Mouse (Mus musculus) monocyte, adult 2 months (primary cell): ENCODE measurements around the gene Nlrc5.
A peak's percentile ranks its signal among the peaks of the same experiment; 100 is the strongest.
"Not testable (repeated sequence)": the region's sequence is repeated elsewhere in the genome, so short reads cannot be mapped to it uniquely, and the experiment has no call there.

Source experiments
- DNase-seq, 2 experiments: peaks; one replicate each; pipeline ENCODE4 v3.0.0; 2022; ENCODE audit warnings: low spot score in 2 of 2, low read depth in 1 of 2

The Nlrc5 gene

GRCm38 (mm10) chr8:94433981-94434466 is at the start of gene Nlrc5:
TSS of gene Nlrc5 (plus strand) at chr8:94434356.
- DNase-seq, result peak; percentile 27 to 69

DNA sequence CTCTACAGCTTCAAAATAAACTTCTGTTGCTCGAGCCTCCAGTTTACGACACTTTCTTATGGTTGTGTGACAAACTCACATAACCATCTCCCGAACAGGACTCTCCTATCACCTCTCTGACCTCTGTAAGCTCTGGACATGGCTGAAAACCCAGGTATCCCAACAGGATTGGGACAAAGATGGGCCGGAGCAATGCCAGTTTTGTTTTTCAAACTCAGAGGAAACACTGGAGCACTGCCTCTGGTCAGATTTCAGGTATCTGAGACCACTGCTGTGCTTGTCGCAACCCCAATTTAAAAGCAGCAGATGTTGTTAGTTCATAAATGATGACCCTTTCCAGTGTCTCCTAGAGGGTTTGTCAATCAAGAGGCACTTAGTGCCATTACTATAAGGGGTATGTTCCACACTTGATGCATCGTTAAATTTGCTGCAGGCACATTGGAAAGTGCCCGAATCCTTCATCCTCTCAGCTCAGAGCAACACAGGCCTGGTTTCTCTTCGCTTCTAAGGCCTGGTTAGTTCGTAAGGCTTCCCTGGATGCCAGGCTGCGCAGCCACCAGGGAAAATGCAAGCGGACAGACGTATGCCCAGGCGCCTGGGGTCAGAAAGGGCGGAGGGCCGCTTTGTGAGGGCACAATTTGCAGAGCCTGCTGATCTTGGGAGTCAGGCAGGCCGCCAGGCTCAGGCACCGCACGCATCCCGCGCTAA is 48.5 kb upstream of the Nlrc5 start:
- no peak for DNase-seq

GRCm38 (mm10) chr8:94386214-94387026 is 47.7 kb upstream of the Nlrc5 start, which contains the start of gene Herpud1:
TSS of gene Herpud1 (plus strand) at chr8:94386438.
- peak; percentile 96 to 97 for DNase-seq

- peak; percentile 70 to 87 for DNase-seq
These were observed 47.0 kb upstream of the Nlrc5 start for GRCm38 (mm10) chr8:94387027-94387684.

DNA sequence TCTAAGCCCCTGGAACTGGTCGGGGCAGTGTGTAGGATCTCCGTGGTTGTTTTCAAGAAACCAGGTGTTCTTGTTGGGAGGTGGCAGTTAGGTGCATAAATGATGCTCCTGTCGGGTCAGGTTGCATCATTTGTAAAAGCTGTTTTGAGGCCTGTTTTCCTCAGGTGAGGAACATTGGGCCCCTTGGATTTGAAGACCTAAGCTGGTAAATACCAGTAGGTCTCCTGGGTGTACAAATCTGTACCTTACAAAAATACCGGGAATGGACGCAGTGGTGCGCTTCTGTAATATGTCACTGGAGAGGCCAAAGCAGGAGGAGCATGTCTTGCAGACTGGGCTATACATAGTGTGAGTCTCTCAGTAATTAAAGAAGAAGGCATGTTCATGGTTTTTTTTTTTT is 46.4 kb upstream of the Nlrc5 start:
- DNase-seq, result no peak

- DNase-seq, result no peak
These were observed 44.6 kb upstream of the Nlrc5 start for GRCm38 (mm10) chr8:94389531-94389930.

- no peak for DNase-seq
These were observed 43.7 kb upstream of the Nlrc5 start for GRCm38 (mm10) chr8:94390429-94390828.

- no peak for DNase-seq
These were observed 43.2 kb upstream of the Nlrc5 start for GRCm38 (mm10) chr8:94390910-94391309.

- DNase-seq, result peak in 1 of 2 experiments; percentile 39
These were observed 42.0 kb upstream of the Nlrc5 start for GRCm38 (mm10) chr8:94392147-94392546.

DNA sequence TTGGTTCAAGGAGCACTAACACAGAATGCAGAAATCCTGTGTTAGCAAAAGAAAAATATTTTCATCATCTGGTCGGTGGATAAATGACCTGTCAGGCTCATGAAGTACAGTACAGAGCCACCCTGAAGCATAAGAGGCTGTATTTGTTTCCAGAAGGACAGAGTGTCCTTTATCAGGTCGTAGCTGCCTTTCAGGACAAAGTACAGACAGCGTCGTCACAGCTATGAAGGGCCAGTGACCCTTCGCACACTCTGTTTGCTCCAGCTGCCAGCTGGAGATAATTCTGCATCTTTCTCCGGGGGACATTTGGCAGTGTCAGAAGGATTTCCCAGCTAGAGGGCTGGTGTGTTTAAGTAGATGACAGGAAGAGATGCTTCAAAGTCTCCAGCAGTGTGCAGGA is 41.5 kb upstream of the Nlrc5 start:
- no peak for DNase-seq

DNA sequence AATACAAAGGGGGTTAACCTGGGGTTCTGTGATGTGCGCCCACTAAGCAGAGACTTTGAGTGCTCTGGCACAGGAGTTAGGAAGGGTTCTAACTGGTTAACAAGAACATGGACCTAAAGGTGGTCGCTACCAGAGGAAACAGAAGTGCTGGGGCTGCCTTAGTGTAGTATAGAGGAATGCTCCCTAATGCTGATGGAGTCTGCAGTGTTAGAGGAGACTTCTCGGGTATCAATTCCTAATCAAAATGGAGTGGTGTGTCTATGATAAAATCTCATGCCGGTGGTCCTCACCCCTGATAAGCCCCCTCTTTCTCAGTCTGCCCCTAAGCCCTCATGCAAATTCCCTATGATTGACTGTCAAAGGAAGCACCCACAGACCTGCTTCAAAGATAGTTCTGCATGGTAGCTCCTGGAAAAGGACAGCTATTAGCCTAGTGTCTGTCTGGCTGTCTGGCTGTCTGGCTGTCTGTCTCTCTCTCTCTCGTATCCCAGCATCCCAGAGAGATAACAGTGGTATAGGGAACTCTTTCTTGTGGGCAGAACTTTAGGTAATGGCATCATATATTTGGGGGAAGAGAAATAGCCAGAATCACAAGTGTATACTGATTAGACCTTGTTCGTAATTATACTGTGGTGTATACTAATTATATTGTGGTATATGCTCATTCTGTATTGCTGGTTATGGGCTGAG is 38.2 kb upstream of the Nlrc5 start:
- no peak for DNase-seq

DNA sequence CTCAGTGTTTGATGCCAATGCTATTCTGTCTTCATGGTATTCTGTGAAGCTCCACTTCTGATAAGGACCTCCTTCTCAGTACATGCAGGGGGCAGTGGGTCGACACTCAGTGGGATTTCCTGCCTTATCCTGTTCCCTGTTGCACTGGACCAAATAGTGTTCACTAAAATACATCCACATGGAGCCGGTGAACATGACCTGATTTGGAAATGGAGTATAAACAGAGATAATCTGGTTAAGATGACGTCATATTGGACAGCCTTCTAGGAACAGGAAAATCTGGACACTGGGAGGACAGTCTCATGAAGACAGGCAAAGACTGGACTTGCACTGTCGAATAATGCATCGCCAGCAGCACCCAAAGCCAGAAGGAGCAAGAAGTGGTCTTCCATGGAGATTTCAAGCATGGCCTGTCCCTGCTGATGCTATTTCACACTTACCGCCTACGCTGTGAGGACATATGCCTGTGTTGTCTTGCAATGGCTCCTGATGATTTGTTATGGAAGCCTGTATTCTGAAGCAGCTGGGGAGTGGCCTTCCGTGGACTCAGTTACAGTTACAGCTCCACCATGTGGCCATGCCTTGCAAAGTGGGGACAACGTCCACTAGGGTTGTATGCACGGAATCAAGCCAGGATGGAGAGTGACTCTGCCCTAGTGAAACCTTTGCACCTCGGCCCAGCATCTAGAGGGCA is 37.0 kb upstream of the Nlrc5 start:
- no peak for DNase-seq

DNA sequence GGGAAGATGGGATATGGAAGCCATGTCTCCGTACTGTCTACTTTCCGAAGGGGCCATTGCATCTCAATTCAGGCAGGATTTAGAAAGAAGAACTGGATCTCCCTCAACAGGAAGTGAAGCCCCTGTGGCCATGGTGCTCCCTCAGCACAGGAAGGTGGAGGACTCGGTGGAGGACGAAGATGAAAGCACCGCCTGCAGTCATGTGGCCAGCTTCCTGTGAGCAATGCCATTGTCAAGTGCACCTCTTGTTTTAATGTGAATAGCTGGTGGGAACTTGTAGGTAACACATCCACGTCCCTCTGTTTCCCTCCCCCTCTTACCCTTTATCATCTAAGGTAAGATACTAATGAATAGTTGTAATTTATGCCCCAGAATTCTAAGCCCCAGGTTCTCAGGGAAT is 35.6 kb upstream of the Nlrc5 start:
- no peak for DNase-seq

GRCm38 (mm10) chr8:94399361-94399953 is 34.7 kb upstream of the Nlrc5 start:
- DNase-seq, result no peak

- DNase-seq, result not testable (repeated sequence)
These were observed 34.2 kb upstream of the Nlrc5 start for GRCm38 (mm10) chr8:94399957-94400356.

DNA sequence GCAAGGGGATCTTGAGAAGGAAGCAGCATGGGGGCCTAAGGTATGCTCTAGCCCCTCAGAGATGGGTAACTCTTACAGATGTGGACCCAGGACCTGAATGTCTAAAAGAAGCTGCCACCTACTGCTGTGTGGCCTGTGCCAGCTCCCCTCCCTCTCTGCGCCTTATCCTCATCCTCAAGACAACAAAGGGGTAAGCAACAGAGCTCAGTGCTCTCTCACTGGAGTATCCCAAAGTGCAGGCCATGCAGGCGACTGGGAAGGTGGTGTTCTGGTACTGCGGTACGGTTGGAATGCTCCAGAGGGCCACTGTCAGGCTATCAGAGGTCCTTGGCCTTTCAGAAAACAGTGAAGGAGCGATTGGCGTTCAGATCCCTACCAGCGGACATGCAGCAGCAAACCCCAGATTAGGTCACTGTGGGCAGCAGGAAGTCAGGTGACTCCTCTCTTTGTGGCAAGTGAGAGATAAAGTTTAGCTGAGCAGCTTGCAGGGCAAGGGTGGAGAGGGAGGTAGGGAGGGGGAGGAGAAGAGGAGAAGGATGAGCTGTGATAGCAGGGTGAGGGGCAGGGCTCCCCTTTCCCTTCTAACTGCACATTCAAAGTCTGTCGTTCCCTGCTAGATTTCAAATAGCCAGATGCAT is 25.6 kb upstream of the Nlrc5 start:
- no peak for DNase-seq

DNA sequence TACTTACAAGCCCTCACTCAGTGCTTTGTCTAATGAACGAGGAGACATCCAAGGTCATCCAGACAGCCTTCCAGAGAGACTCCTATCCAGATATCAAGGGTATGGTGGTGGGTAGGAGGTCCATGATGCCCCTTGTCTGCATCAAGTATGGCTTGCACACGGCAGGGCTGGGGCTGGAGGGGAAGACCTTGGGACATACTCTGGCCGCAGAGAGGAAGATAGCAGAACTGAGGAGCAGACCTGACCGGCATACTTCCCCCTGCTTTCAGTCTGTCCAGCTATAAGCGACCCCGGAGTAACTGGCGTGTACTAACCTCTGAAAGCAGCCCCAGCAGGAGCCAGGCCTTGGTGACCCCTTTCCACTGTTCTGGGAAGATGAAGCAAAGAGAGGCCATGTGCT is 24.6 kb upstream of the Nlrc5 start:
- no peak for DNase-seq

- DNase-seq, result no peak
These were observed 21.6 kb upstream of the Nlrc5 start for GRCm38 (mm10) chr8:94412518-94412917.

GRCm38 (mm10) chr8:94413509-94413908 is 20.6 kb upstream of the Nlrc5 start:
- DNase-seq, result no peak

DNA sequence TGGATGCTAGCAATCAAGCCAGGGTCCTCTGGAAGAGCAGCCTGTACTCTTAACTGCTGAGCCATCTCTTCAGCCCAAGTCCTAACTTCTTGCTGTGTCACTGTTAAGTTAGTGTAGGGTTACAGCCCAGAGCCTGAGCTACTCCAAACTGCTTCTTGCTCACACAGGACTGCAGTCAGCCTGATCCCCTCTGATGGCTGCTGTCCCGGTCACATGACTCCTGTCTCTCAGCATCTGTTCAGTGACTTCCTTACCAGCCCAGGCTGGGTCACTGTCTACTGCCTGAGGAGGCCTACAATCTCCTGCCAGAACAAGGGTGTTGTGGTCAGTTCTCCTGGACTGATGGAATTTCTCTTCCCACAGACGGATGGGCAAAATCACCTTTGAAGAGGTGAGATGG is 18.9 kb upstream of the Nlrc5 start:
- no peak for DNase-seq
